Mouse (Mus musculus): ENCODE results near the gene Eif4a1. TPM values are rescaled to one million over a fixed set of nuclear protein-coding genes. Genes with fewer than 3 reads are reported as not detected.
"Not testable (repeated sequence)": the region's sequence is repeated elsewhere in the genome, so short reads cannot be mapped to it uniquely, and the experiment has no call there.

The Eif4a1 gene
- polyA plus RNA-seq, 1 experiment from 2014 or later = 291 TPM

GRCm38 (mm10) chr11:69632284-69633089 lies 39.7 kb downstream of the Eif4a1 start, which contains the start of gene Fxr2:
Fxr2 (plus strand) TSS chr11:69632990.
- Histone ChIP-seq H3K4me3 (ENCODE audit: low read depth, low read length) (peak within 1 kb of the TSS; percentile 89), H3K4me1 (replicated peaks; ENCODE audit: control insufficient read depth, insufficient read depth, low read length) (peaks cover 5% of the 10 kb centered on the region; the same call in 1 of the 2 replicates), H3K4me2 (replicated peaks; ENCODE audit: low read depth) (peak within 1 kb of the TSS; percentile 70), H3K27me3 (replicated peaks; ENCODE audit: control insufficient read depth, insufficient read depth, low read length) (no peaks in the 10 kb centered on the region), H3K27ac (ENCODE audit: low read depth, low read length) (peak within 1 kb of the TSS; percentile 89), H3K9ac (ENCODE audit: low read depth, low read length) (peak within 1 kb of the TSS; percentile 90), H3K9me3 (ENCODE audit: control insufficient read depth) (no peaks in the 10 kb centered on the region), H3K36me3 (ENCODE audit: control insufficient read depth, insufficient read depth) (no peaks in the 10 kb centered on the region)
- peak; percentile 96 for TF ChIP-seq CTCF (IDR thresholded peaks at IDR 0.05; ENCODE audit: low read depth)
- under 1% methylated on average over 25 of the region's 56 CpGs for WGBS
- peak; percentile 98 for ATAC-seq

- TF ChIP-seq CTCF (IDR thresholded peaks at IDR 0.05; ENCODE audit: low read depth) = peak; percentile 71
- Histone ChIP-seq H3K27me3 (replicated peaks; ENCODE audit: control insufficient read depth, insufficient read depth, low read length) (no peaks in the 10 kb centered on the region), H3K4me1 (replicated peaks; ENCODE audit: control insufficient read depth, insufficient read depth, low read length) (peaks cover 5% of the 10 kb centered on the region; the same call in 1 of the 2 replicates), H3K4me3 (ENCODE audit: low read depth, low read length) (no peak overlapping the region), H3K4me2 (replicated peaks; ENCODE audit: low read depth) (no peak overlapping the region), H3K36me3 (ENCODE audit: control insufficient read depth, insufficient read depth) (no peaks in the 10 kb centered on the region), H3K9me3 (ENCODE audit: control insufficient read depth) (no peaks in the 10 kb centered on the region), H3K9ac (ENCODE audit: low read depth, low read length) (no peak overlapping the region), H3K27ac (ENCODE audit: low read depth, low read length) (no peak overlapping the region)
- 71% methylated on average over 1 of the region's 1 CpGs for WGBS
- no peak for ATAC-seq
Measured at GRCm38 (mm10) chr11:69629802-69630201, 42.4 kb downstream of the Eif4a1 start.

- H3K4me2 ChIP-seq (replicated peaks; ENCODE audit: low read depth) = no peak overlapping the region
- no peaks in the 10 kb centered on the region for H3K4me1 ChIP-seq (replicated peaks; ENCODE audit: control insufficient read depth, insufficient read depth, low read length)
- H3K9me3 ChIP-seq (ENCODE audit: control insufficient read depth) = no peaks in the 10 kb centered on the region
- 36% methylated on average over 6 of the region's 6 CpGs for WGBS
- H3K4me3 ChIP-seq (ENCODE audit: low read depth, low read length) = no peak overlapping the region
- ATAC-seq = no peak
- H3K27me3 ChIP-seq (replicated peaks; ENCODE audit: control insufficient read depth, insufficient read depth, low read length) = no peaks in the 10 kb centered on the region
- TF ChIP-seq CTCF (IDR thresholded peaks at IDR 0.05; ENCODE audit: low read depth) = peak; percentile 97
- no peak overlapping the region for H3K9ac ChIP-seq (ENCODE audit: low read depth, low read length)
- H3K36me3 ChIP-seq (ENCODE audit: control insufficient read depth, insufficient read depth) = no peaks in the 10 kb centered on the region
- H3K27ac ChIP-seq (ENCODE audit: low read depth, low read length) = no peak overlapping the region
Measured at GRCm38 (mm10) chr11:69628286-69628685, 43.9 kb downstream of the Eif4a1 start.

DNA sequence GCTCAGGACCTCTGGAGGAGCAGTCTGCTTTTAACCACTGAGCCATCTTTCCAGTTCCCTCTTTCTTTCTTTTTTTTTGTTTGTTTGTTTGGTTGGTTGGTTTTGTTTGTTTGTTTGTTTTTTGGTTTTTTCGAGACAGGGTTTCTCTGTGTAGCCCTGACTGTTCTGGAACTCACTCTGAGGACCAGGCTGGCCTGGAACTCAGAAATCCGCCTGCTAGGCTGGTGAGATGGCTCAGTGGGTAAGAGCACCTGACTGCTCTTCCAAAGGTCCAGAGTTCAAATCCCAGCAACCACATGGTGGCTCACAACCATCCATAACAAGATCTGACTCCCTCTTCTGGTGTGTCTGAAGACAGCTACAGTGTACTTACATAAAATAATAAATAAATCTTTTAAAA lies 47.9 kb downstream of the Eif4a1 start:
- H3K36me3 ChIP-seq (ENCODE audit: control insufficient read depth, insufficient read depth); H3K4me2 ChIP-seq (replicated peaks; ENCODE audit: low read depth); ATAC-seq; H3K9ac ChIP-seq (ENCODE audit: low read depth, low read length); H3K27me3 ChIP-seq (replicated peaks; ENCODE audit: control insufficient read depth, insufficient read depth, low read length); H3K9me3 ChIP-seq (ENCODE audit: control insufficient read depth); H3K4me1 ChIP-seq (replicated peaks; ENCODE audit: control insufficient read depth, insufficient read depth, low read length); H3K27ac ChIP-seq (ENCODE audit: low read depth, low read length); H3K4me3 ChIP-seq (ENCODE audit: low read depth, low read length): not testable (repeated sequence)
- WGBS = 84% methylated on average over 2 of the region's 2 CpGs

- TF ChIP-seq CTCF (IDR thresholded peaks at IDR 0.05; ENCODE audit: low read depth) = no peak
- Histone ChIP-seq H3K36me3 (ENCODE audit: control insufficient read depth, insufficient read depth) (no peaks in the 10 kb centered on the region), H3K9me3 (ENCODE audit: control insufficient read depth) (no peaks in the 10 kb centered on the region), H3K4me2 (replicated peaks; ENCODE audit: low read depth) (no peak overlapping the region; the same call in 1 of the 2 replicates), H3K4me3 (ENCODE audit: low read depth, low read length) (no peak overlapping the region), H3K4me1 (replicated peaks; ENCODE audit: control insufficient read depth, insufficient read depth, low read length) (peaks cover 3% of the 10 kb centered on the region; the same call in 1 of the 2 replicates), H3K9ac (ENCODE audit: low read depth, low read length) (no peak overlapping the region), H3K27me3 (replicated peaks; ENCODE audit: control insufficient read depth, insufficient read depth, low read length) (no peaks in the 10 kb centered on the region), H3K27ac (ENCODE audit: low read depth, low read length) (no peak overlapping the region)
- WGBS = 81% methylated on average over 4 of the region's 4 CpGs
- ATAC-seq = no peak
Measured at GRCm38 (mm10) chr11:69623006-69623405, 49.2 kb downstream of the Eif4a1 start.

- H3K36me3 ChIP-seq (ENCODE audit: control insufficient read depth, insufficient read depth) = no peaks in the 10 kb centered on the region
- H3K27ac ChIP-seq (ENCODE audit: low read depth, low read length) = 0 out of 2 replicates have a peak overlapping the region, but pooled peaks have one; percentile 63
- peak overlapping the region; percentile 54 for H3K4me3 ChIP-seq (ENCODE audit: low read depth, low read length)
- no peak for TF ChIP-seq CTCF (IDR thresholded peaks at IDR 0.05; ENCODE audit: low read depth)
- peaks cover 3% of the 10 kb centered on the region; the same call in 1 of the 2 replicates for H3K4me1 ChIP-seq (replicated peaks; ENCODE audit: control insufficient read depth, insufficient read depth, low read length)
- H3K9me3 ChIP-seq (ENCODE audit: control insufficient read depth) = no peaks in the 10 kb centered on the region
- H3K27me3 ChIP-seq (replicated peaks; ENCODE audit: control insufficient read depth, insufficient read depth, low read length) = no peaks in the 10 kb centered on the region
- 13% methylated on average over 6 of the region's 6 CpGs for WGBS
- no peak for ATAC-seq
- peak overlapping the region; percentile 57 for H3K9ac ChIP-seq (ENCODE audit: low read depth, low read length)
- H3K4me2 ChIP-seq (replicated peaks; ENCODE audit: low read depth) = peak overlapping the region; percentile 70
Measured at GRCm38 (mm10) chr11:69622406-69622805, 49.8 kb downstream of the Eif4a1 start.
